Mouse (Mus musculus): Measurements from ENCODE around the gene Magohb.

Magohb gene

DNA sequence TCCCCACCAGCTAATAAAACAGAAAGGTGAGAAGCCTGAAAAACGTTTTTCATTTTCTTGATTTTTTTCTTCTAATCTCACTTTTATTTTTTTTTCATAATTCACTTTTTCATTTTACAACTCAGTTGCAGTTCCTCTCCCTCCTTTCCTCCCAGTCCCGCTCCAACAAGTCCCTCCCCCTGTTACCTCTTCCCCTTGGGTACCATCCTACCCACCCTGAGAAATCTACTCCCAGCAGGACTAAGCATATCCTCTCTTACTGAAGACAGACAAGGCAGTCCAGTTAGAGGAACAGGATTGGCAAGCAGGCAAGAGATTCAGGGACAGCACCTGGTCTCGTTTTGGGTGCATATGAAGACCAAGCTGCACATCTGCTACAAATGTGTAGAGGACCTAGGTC is 30.3 kb downstream of the Magohb start:
- in situ Hi-C loops (cut with MboI), result no loop called here

DNA sequence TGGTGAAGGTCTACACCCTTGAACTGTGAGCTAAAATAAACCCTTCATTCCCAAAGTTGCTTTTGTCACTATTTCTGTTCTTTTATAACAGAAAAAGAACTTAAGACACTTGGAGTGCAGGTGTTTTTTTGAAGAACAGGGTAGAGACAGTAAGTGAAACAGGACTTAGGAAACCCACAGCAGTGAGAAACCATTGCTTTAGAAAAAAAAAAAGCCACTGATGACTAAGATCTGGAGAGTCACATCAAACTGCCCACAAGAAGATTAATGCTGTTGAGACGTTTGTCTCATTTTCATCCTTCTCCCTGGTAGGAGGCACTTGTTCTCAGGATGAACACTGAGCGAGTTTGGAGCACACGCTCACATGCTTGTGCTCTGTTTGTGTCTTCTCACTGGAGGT is 31.0 kb downstream of the Magohb start:
- in situ Hi-C loops (cut with MboI), result no loop called here

DNA sequence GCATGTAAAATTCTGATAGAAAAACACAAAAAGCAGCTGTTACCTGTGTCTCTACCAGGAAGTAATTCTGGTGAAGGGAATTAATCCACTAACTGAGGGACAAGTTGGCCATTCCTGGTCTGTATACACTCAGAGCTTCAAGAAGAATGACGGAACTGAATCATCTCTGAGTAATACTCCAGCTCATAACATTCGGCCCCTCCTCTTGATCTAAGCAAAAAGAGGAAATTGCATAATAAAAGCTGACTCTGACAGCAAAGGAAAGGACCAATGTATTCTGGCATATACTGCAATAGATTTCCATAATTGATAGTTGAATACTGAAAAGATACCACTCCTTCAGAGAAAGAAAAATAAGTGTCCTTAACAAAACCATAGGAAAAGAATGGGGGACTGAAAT is 45.8 kb downstream of the Magohb start, which contains the start of gene Klra2:
Gene Klra2 (minus strand): TSS at position 157 of the 400 bp plus-strand sequence.
- in situ Hi-C loops (cut with MboI), result no loop called here

DNA sequence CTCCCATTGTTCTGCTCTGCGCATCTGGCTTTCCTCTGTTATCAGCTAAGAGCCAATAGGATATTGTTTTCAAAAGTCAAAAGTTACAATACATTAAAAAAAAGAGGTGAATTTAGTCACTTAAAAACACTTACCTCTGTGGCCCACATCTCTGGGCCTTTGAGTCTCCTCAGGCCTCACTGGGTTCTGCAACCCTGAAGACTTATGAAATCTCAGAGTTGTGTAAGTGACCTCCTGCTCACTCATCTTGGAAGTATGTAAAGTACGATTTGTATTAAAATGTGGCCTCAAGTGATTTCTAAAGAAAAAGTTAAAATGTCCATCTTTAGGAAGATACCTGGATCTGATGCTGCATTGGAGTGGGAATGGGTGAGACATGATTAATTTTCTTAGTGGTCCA is 48.0 kb downstream of the Magohb start:
- in situ Hi-C loops (cut with MboI), result no loop called here
